In the genomic region with DNA sequence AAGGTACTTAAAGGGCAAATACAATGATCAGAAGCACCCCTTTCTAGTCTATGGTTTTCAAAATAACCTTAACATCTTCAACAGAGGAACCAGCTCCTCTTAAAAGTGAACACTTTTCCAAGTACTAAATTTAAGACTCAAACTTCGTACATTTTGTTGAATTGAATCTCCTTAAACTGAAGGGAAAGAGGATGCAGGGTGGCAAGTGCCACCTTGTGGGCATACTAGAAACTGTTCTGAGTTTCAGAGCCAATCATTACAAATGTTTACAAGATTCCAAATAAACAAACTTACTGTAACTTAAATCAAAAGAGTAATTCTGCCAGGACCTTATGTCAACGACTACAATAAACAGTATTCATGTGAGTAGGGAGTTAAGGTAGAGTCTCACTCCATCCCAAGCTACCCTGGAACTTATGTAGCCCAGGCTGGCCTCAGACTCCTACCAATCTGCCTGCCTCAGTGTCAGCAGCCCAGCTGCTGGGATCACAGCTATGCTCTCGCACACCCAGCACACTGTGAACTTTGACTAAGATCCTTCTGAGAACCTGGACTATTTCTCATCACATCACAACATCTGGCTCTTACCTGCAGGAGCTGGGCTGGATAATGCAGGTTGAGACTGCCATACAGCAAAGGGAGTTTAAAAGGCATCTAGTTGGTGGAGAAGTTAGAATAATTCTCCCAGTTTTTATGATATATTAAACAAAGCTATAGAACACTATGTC, we compare ENCODE assay signal across 10 mouse cellular contexts. TPM values are rescaled to one million over a fixed set of nuclear protein-coding genes. Genes with fewer than 3 reads are reported as not detected.
A peak's percentile ranks its signal among the peaks of the same experiment; 100 is the strongest.
DNase-seq lines count a peak whose midpoint lies in the region; ATAC-seq and TF ChIP-seq lines count a peak whose summit lies in the region.
"Had no signal": no experiment of that assay in that cellular context is flagged by ENCODE, and none has a peak within 500 bp of the region (broad histone marks: within the 10 kb centered on the region; RNA-seq: fewer than 3 reads in every experiment).

No protein-coding gene starts in this region.

- 50% methylated on average over 3 of the region's 3 CpGs for WGBS in kidney, embryonic 16.5 days
- WGBS in limb, embryonic 14.5 days = 31% methylated on average over 3 of the region's 3 CpGs

- 0 out of 2 replicates have a peak, but pooled peaks cover 3% of the 10 kb centered on the region for H3K36me3 ChIP-seq in kidney, embryonic 16.5 days (ENCODE audit: insufficient read depth, low read length)
- H3K36me3 ChIP-seq in limb, embryonic 14.5 days (ENCODE audit: control insufficient read depth, insufficient read depth, low read length) = no peaks in the 10 kb centered on the region

- no peak for TF ChIP-seq POLR2A in limb, embryonic 14.5 days (IDR thresholded peaks at IDR 0.05; ENCODE audit: borderline replicate concordance, extremely low read depth, insufficient read depth, insufficient read length)

- H3K4me3 ChIP-seq in kidney, embryonic 16.5 days (ENCODE audit: low read length) = no peak overlapping the region
- no peak overlapping the region for H3K4me3 ChIP-seq in limb, embryonic 14.5 days (replicated peaks; ENCODE audit: low read length)
- H3K4me3 ChIP-seq: heart, embryonic 13.5 days had no signal

- no peak overlapping the region for H3K27ac ChIP-seq in kidney, embryonic 16.5 days (ENCODE audit: low read length)
- no peak overlapping the region for H3K27ac ChIP-seq in limb, embryonic 14.5 days (replicated peaks; ENCODE audit: low read depth, low read length)
- H3K27ac ChIP-seq: heart, embryonic 13.5 days; macrophage had no signal

- no peaks in the 10 kb centered on the region for H3K9me3 ChIP-seq in kidney, embryonic 16.5 days (ENCODE audit: low read length)
- no peaks in the 10 kb centered on the region for H3K9me3 ChIP-seq in limb, embryonic 14.5 days (ENCODE audit: control insufficient read depth, low read length)
- H3K9me3 ChIP-seq: heart, embryonic 13.5 days had no signal

- no peak; the same call in 1 of the 2 replicates for ATAC-seq in kidney, embryonic 16.5 days (ENCODE audit: low FRiP score, low TSS enrichment)
- no peak for ATAC-seq in limb, embryonic 14.5 days (ENCODE audit: low FRiP score, low read depth)

- no peaks in the 10 kb centered on the region for H3K4me1 ChIP-seq in kidney, embryonic 16.5 days (ENCODE audit: insufficient read depth, low read length)
- no peaks in the 10 kb centered on the region for H3K4me1 ChIP-seq in limb, embryonic 14.5 days (ENCODE audit: control insufficient read depth, insufficient read depth, low read length)

- H3K9ac ChIP-seq in kidney, embryonic 16.5 days (replicated peaks; ENCODE audit: low read length) = no peak overlapping the region
- no peak overlapping the region for H3K9ac ChIP-seq in limb, embryonic 14.5 days (ENCODE audit: low read depth, low read length, severe bottlenecking)
- H3K9ac ChIP-seq: heart, embryonic 13.5 days had no signal

- H3K4me2 ChIP-seq in kidney, embryonic 16.5 days (replicated peaks; ENCODE audit: low read depth, low read length) = no peak overlapping the region
- H3K4me2 ChIP-seq in limb, embryonic 14.5 days (replicated peaks; ENCODE audit: low read depth, low read length, severe bottlenecking) = no peak overlapping the region
- H3K4me2 ChIP-seq: heart, embryonic 13.5 days had no signal

- no peaks in the 10 kb centered on the region for H3K27me3 ChIP-seq in kidney, embryonic 16.5 days (ENCODE audit: insufficient read depth, low read length)
- no peaks in the 10 kb centered on the region for H3K27me3 ChIP-seq in limb, embryonic 14.5 days (ENCODE audit: control insufficient read depth, insufficient read depth, low read length)
- H3K27me3 ChIP-seq: heart, embryonic 13.5 days had no signal

- DNase-seq in adrenal gland, postnatal 14 days = peak; percentile 39
- no peak for DNase-seq in adrenal gland, postnatal 25 days
- peak; percentile 14 to 39 for DNase-seq in kidney, adult 8-10 months
- peak; percentile 79 for DNase-seq in NIH3T3 (ENCODE audit: low read depth)
- peak; percentile 20 for DNase-seq in limb, embryonic 14.5 days (ENCODE audit: low spot score)
- DNase-seq in spleen, postnatal 14 days (ENCODE audit: low spot score in 2 of 2) = no peak
- DNase-seq in thymus, postnatal 0 days (ENCODE audit: low spot score) = no peak

RNA-seq across cellular contexts. Expression of gene Chn1, which starts 29.3 kb away (rescaled TPM):
- total RNA-seq in adrenal gland, postnatal 14 days (2021) = 19.8 and 22.2 TPM in 2 replicates
- total RNA-seq in adrenal gland, postnatal 25 days (2021) = 11.3 and 13.2 TPM in 2 replicates
- 12.2 and 17.0 TPM in 2 replicates for polyA plus RNA-seq in kidney, embryonic 16.5 days (2015; fragmentation: Nextera tagmentation; extraction: Ambion mirVana)
- 47.8 and 52.8 TPM in 2 replicates for polyA plus RNA-seq in limb, embryonic 14.5 days (2012; rRNA removed)
- polyA plus RNA-seq in limb, embryonic 14.5 days (2014; fragmentation: Nextera tagmentation; extraction: Ambion mirVana) = 29.3 and 34.8 TPM in 2 replicates
- 1.2 and 1.7 TPM in 2 replicates for polyA plus RNA-seq in thymus, postnatal 0 days (2015; fragmentation: Nextera tagmentation; extraction: Ambion mirVana)
- polyA plus RNA-seq: macrophage had no signal

Comparison
In these comparisons a context has a peak if more than half of its experiments do, and no peak if none do; other contexts are left out.
1. DNase-seq: peak in adrenal gland, postnatal 14 days (single experiment), kidney, adult 8-10 months (2 of 2), NIH3T3 (single experiment) and limb, embryonic 14.5 days (single experiment); none in adrenal gland, postnatal 25 days (single experiment), spleen, postnatal 14 days (0 of 2) and thymus, postnatal 0 days (single experiment).